7 mouse cellular contexts compared by ENCODE assay signal in the genomic region with DNA sequence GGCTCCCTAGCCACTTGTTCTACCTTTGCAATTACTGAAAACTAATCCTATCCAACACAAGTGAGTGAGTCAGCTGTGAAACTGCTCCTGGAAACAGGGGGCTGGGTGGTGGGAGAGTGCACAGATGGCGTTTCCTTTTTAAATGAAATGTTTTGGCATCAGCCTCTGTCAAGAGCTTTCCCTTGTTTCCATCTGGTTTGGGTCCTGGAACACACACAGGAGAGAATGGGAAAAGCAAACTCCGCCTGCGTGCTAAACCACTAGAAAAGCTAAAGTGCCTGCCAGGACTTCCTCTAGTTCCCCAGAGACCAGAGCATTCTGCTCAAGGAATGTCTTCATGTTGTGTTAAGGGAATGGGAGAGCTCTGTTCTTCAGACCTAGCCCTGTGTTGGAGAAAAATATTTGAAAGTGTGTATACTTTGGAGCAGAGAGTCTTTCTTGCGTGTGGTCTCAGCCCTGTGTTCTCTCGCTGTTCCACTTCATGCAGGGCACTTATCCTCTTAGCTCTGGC.
A peak's percentile ranks its signal among the peaks of the same experiment; 100 is the strongest.
DNase-seq lines count a peak whose midpoint lies in the region; ATAC-seq and TF ChIP-seq lines count a peak whose summit lies in the region.

No protein-coding gene starts in this region.

- H3K27ac ChIP-seq in midbrain, embryonic 14.5 days (replicated peaks; ENCODE audit: low read depth, low read length), result no peak overlapping the region
- no peak overlapping the region for H3K27ac ChIP-seq in midbrain, embryonic 11.5 days (ENCODE audit: low read depth, low read length)
- peak overlapping the region; percentile 85 for H3K27ac ChIP-seq in layer of hippocampus, adult 2 months

- ATAC-seq in midbrain, embryonic 14.5 days (ENCODE audit: low FRiP score, low TSS enrichment), result peak; percentile 35; the same call in 1 of the 2 replicates
- ATAC-seq in midbrain, embryonic 11.5 days (ENCODE audit: low FRiP score), result no peak

- H3K9me3 ChIP-seq in midbrain, embryonic 14.5 days (ENCODE audit: control insufficient read depth, low read length), result no peaks in the 10 kb centered on the region
- H3K9me3 ChIP-seq in midbrain, embryonic 11.5 days (ENCODE audit: control insufficient read depth, low read length), result no peaks in the 10 kb centered on the region

- intact Hi-C loops in gastrocnemius, postnatal 14 days (cut with DNase I; ENCODE audit: low total_unique reads), result no loop called here

- no peak for TF ChIP-seq CTCF in layer of hippocampus, adult 2 months (conservative IDR thresholded peaks at IDR 0.05)

- 79% methylated on average over 5 of the region's 5 CpGs for WGBS in midbrain, embryonic 14.5 days
- WGBS in midbrain, embryonic 11.5 days, result 66% methylated on average over 5 of the region's 5 CpGs

- DNase-seq in midbrain, embryonic 14.5 days, result peak; percentile 53
- DNase-seq in midbrain, embryonic 11.5 days (ENCODE audit: low spot score, missing footprints), result no peak
- DNase-seq in gastrocnemius, postnatal 14 days, result peak; percentile 66
- DNase-seq in layer of hippocampus, adult 2 months (ENCODE audit: low spot score in 2 of 2), result peak; percentile 78 to 90
- peak; percentile 38 for DNase-seq in lung, postnatal 25 days (ENCODE audit: low spot score)
- DNase-seq in testis, postnatal 10 days (ENCODE audit: low spot score), result no peak
- no peak for DNase-seq in thymus, adult 18-20 months

- H3K27me3 ChIP-seq in midbrain, embryonic 14.5 days (ENCODE audit: control insufficient read depth, insufficient read depth, low read length), result no peaks in the 10 kb centered on the region
- no peaks in the 10 kb centered on the region for H3K27me3 ChIP-seq in midbrain, embryonic 11.5 days (ENCODE audit: control insufficient read depth, insufficient read depth, low read length)

- H3K9ac ChIP-seq in midbrain, embryonic 14.5 days (replicated peaks; ENCODE audit: low read length), result no peak overlapping the region
- H3K9ac ChIP-seq in midbrain, embryonic 11.5 days (ENCODE audit: low read length), result no peak overlapping the region

- H3K4me2 ChIP-seq in midbrain, embryonic 14.5 days (ENCODE audit: low read length), result no peak overlapping the region
- H3K4me2 ChIP-seq in midbrain, embryonic 11.5 days, result no peak overlapping the region

- H3K4me1 ChIP-seq in midbrain, embryonic 14.5 days (ENCODE audit: control insufficient read depth, insufficient read depth, low read length), result no peaks in the 10 kb centered on the region
- no peaks in the 10 kb centered on the region for H3K4me1 ChIP-seq in midbrain, embryonic 11.5 days (ENCODE audit: control insufficient read depth, insufficient read depth, low read length)

- H3K4me3 ChIP-seq in midbrain, embryonic 14.5 days (replicated peaks; ENCODE audit: low read depth, low read length), result no peak overlapping the region
- no peak overlapping the region for H3K4me3 ChIP-seq in midbrain, embryonic 11.5 days (ENCODE audit: low read depth, low read length)
- H3K4me3 ChIP-seq in layer of hippocampus, adult 2 months, result no peak overlapping the region; the same call in 1 of the 2 replicates

- H3K36me3 ChIP-seq in midbrain, embryonic 14.5 days (ENCODE audit: control insufficient read depth, insufficient read depth, low read length), result no peaks in the 10 kb centered on the region
- H3K36me3 ChIP-seq in midbrain, embryonic 11.5 days (ENCODE audit: control insufficient read depth, insufficient read depth, low read length), result no peaks in the 10 kb centered on the region

Comparison
In these comparisons a context has a peak if more than half of its experiments do, and no peak if none do; other contexts are left out.
1. DNase-seq: peak in midbrain, embryonic 14.5 days (single experiment), gastrocnemius, postnatal 14 days (single experiment), layer of hippocampus, adult 2 months (2 of 2) and lung, postnatal 25 days (single experiment); none in midbrain, embryonic 11.5 days (single experiment), testis, postnatal 10 days (single experiment) and thymus, adult 18-20 months (0 of 2).